Mouse (Mus musculus) hindbrain, postnatal 0 days (tissue): Measurements from ENCODE around the gene Tmc6. TPM values are rescaled to one million over a fixed set of nuclear protein-coding genes. Genes with fewer than 3 reads are reported as not detected.

Experiments
- ATAC-seq: fragments of 200-750 bp; cut with Nextera tagmentation; 2 replicates; pipeline ENCODE4 v1.8.0; 2017; ENCODE audit warnings: mild to moderate bottlenecking, moderate TSS enrichment, moderate library complexity
- DNase-seq: peaks from one replicate; pipeline ENCODE4 v3.0.0-alpha.2; 2015; ENCODE audit warnings: low spot score
- H3K27ac ChIP-seq: fragments of 300-500 bp; sonication (generic); 2 replicates; pipeline ENCODE4 v1.5.1; 2014; ENCODE audit warnings: mild to moderate bottlenecking
- H3K27me3 ChIP-seq: fragments of 300-500 bp; sonication (generic); 2 replicates; pipeline ENCODE4 v1.6.1; 2014; ENCODE audit warnings: low read length, mixed read lengths; ENCODE audit not compliant: insufficient read depth
- H3K36me3 ChIP-seq: fragments of 300-500 bp; sonication (generic); 2 replicates; pipeline ENCODE4 v1.6.1; 2014; ENCODE audit warnings: low read length, mixed read lengths; ENCODE audit not compliant: insufficient read depth
- H3K4me1 ChIP-seq: fragments of 300-500 bp; sonication (generic); 2 replicates; pipeline ENCODE4 v1.6.1; 2014; ENCODE audit warnings: antibody characterized with exemption, low read length, mixed read lengths; ENCODE audit not compliant: insufficient read depth
- H3K4me2 ChIP-seq: fragments of 300-500 bp; sonication (generic); 2 replicates; pipeline ENCODE4 v1.6.1; 2014; ENCODE audit warnings: low read depth, mild to moderate bottlenecking, low read length, moderate library complexity, mixed read lengths
- H3K4me3 ChIP-seq: fragments of 300-500 bp; sonication (generic); 2 replicates; pipeline ENCODE4 v1.5.1; 2014; ENCODE audit warnings: low read length
- H3K9ac ChIP-seq: fragments of 300-500 bp; sonication (generic); replicated peaks from 2 replicates; pipeline ENCODE4 v1.6.1; 2014; ENCODE audit warnings: mild to moderate bottlenecking, low read length, moderate library complexity, mixed read lengths
- H3K9me3 ChIP-seq: fragments of 300-500 bp; sonication (generic); 2 replicates; pipeline ENCODE4 v1.6.1; 2016; ENCODE audit warnings: low read length, mixed read lengths
- CTCF ChIP-seq: IDR thresholded peaks from 2 replicates; pipeline ENCODE4 v1.5.1; 2016; ENCODE audit warnings: antibody characterized with exemption, control low read depth, low read depth
- WGBS: fragments of 180-500 bp; shearing (Covaris S2); extraction: QIAGEN DNeasy Blood & Tissue Kit; methylation state at CpG from one replicate; pipeline ENCODE4 v1.1.7; 2014; 5-methylcytosine and 5-hydroxymethylcytosine counted together
- polyA plus RNA-seq: library from polyadenylated mRNA; unstranded; fragments of >200 nt; fragmentation: Nextera tagmentation; extraction: Ambion mirVana; gene quantifications from 2 replicates; pipeline ENCODE4 v1.2.1, GENCODE M21; 2015
- total RNA-seq: library from RNA; depleted of rRNA; stranded (reverse); fragments of >200 nt; gene quantifications from 2 replicates; pipeline ENCODE4 v1.2.3, GENCODE M21; 2014

Gene Tmc6
- total and polyA plus RNA-seq, 2 experiments from 2014 or later, result 3.2 to 4.7 TPM

- TF ChIP-seq CTCF, result no peak
- Histone ChIP-seq H3K4me3 (no peak overlapping the region), H3K4me1 (no peaks in the 10 kb centered on the region), H3K9ac (no peak overlapping the region), H3K27me3 (no peaks in the 10 kb centered on the region), H3K27ac (no peak overlapping the region), H3K4me2 (no peak overlapping the region), H3K36me3 (no peaks in the 10 kb centered on the region), H3K9me3 (no peaks in the 10 kb centered on the region)
- no peak for ATAC-seq
- 72% methylated on average over 5 of the region's 5 CpGs for WGBS
- no peak for DNase-seq
These were observed 17.2 kb upstream of the Tmc6 start for GRCm38 (mm10) chr11:117799174-117799573.

GRCm38 (mm10) chr11:117798160-117798541, 16.2 kb upstream of the Tmc6 start:
- Histone ChIP-seq H3K9ac (no peak overlapping the region), H3K27ac (no peak overlapping the region), H3K4me1 (no peaks in the 10 kb centered on the region), H3K4me3 (no peak overlapping the region), H3K36me3 (no peaks in the 10 kb centered on the region), H3K9me3 (no peaks in the 10 kb centered on the region), H3K4me2 (no peak overlapping the region), H3K27me3 (no peaks in the 10 kb centered on the region)
- DNase-seq (no peak), ATAC-seq (no peak)
- no peak for TF ChIP-seq CTCF
- WGBS, result 67% methylated on average over 2 of the region's 2 CpGs

GRCm38 (mm10) chr11:117797511-117798159, 15.6 kb upstream of the Tmc6 start, which contains the start of gene 6030468B19Rik:
TSS of gene 6030468B19Rik (plus strand) at chr11:117797660.
- Histone ChIP-seq H3K36me3 (no peaks in the 10 kb centered on the region), H3K9ac (no peak within 1 kb of the TSS), H3K27me3 (no peaks in the 10 kb centered on the region), H3K4me3 (no peak within 1 kb of the TSS), H3K9me3 (no peaks in the 10 kb centered on the region), H3K27ac (no peak within 1 kb of the TSS), H3K4me2 (no peak within 1 kb of the TSS), H3K4me1 (no peaks in the 10 kb centered on the region)
- no peak for ATAC-seq
- no peak for DNase-seq
- 70% methylated on average over 9 of the region's 9 CpGs for WGBS
- TF ChIP-seq CTCF, result no peak

- no peaks in the 10 kb centered on the region for H3K9me3 ChIP-seq
- H3K4me3 ChIP-seq, result no peak overlapping the region
- WGBS, result 47% methylated on average over 5 of the region's 5 CpGs
- no peak for ATAC-seq
- H3K36me3 ChIP-seq, result no peaks in the 10 kb centered on the region
- H3K27ac ChIP-seq, result no peak overlapping the region
- H3K9ac ChIP-seq, result no peak overlapping the region
- DNase-seq, result no peak
- no peak for TF ChIP-seq CTCF
- no peaks in the 10 kb centered on the region; the same call in 1 of the 2 replicates for H3K27me3 ChIP-seq
- H3K4me1 ChIP-seq, result no peaks in the 10 kb centered on the region
- H3K4me2 ChIP-seq, result no peak overlapping the region
These were observed 15.0 kb upstream of the Tmc6 start for GRCm38 (mm10) chr11:117796954-117797353.

- Histone ChIP-seq H3K4me3 (no peak overlapping the region), H3K27me3 (no peaks in the 10 kb centered on the region; the same call in 1 of the 2 replicates), H3K4me2 (no peak overlapping the region), H3K27ac (no peak overlapping the region), H3K36me3 (no peaks in the 10 kb centered on the region), H3K9ac (no peak overlapping the region), H3K4me1 (no peaks in the 10 kb centered on the region), H3K9me3 (no peaks in the 10 kb centered on the region)
- 70% methylated on average over 4 of the region's 4 CpGs for WGBS
- ATAC-seq (no peak), DNase-seq (no peak)
- TF ChIP-seq CTCF, result no peak
These were observed 12.1 kb upstream of the Tmc6 start for GRCm38 (mm10) chr11:117794035-117794551.

- Histone ChIP-seq H3K9me3 (no peaks in the 10 kb centered on the region), H3K4me2 (no peak overlapping the region), H3K27ac (no peak overlapping the region), H3K36me3 (no peaks in the 10 kb centered on the region), H3K4me1 (no peaks in the 10 kb centered on the region), H3K27me3 (no peaks in the 10 kb centered on the region; the same call in 1 of the 2 replicates), H3K9ac (no peak overlapping the region), H3K4me3 (no peak overlapping the region)
- TF ChIP-seq CTCF, result no peak
- no peak for DNase-seq
- 13% methylated on average over 20 of the region's 22 CpGs for WGBS
- no peak for ATAC-seq
These were observed 10.4 kb upstream of the Tmc6 start for GRCm38 (mm10) chr11:117792281-117792888.

- H3K4me2 ChIP-seq, result no peak overlapping the region
- no peak for TF ChIP-seq CTCF
- no peak overlapping the region for H3K4me3 ChIP-seq
- no peaks in the 10 kb centered on the region for H3K4me1 ChIP-seq
- ATAC-seq (no peak), DNase-seq (no peak)
- no peak overlapping the region for H3K9ac ChIP-seq
- H3K27ac ChIP-seq, result no peak overlapping the region
- no peaks in the 10 kb centered on the region; the same call in 1 of the 2 replicates for H3K27me3 ChIP-seq
- 86% methylated on average over 9 of the region's 9 CpGs for WGBS
- H3K9me3 ChIP-seq, result no peaks in the 10 kb centered on the region
- H3K36me3 ChIP-seq, result no peaks in the 10 kb centered on the region
These were observed 9.4 kb upstream of the Tmc6 start for GRCm38 (mm10) chr11:117791441-117791761.
